Mouse (Mus musculus) liver, embryonic 14.5 days (tissue): ENCODE data around the gene Pnpla2.

Experiments used
- CTCF ChIP-seq: IDR thresholded peaks from 2 replicates; pipeline ENCODE4 v1.5.1; 2016; ENCODE audit warnings: antibody characterized with exemption, low read depth, control low read depth
- EP300 ChIP-seq: IDR thresholded peaks from 2 replicates; pipeline ENCODE4 v1.6.1; 2016; ENCODE audit warnings: antibody characterized with exemption, low read depth

- no peak for TF ChIP-seq CTCF
- TF ChIP-seq EP300, result no peak
Observed at GRCm38 (mm10) chr7:141411667-141412066, 43.3 kb upstream of the Pnpla2 start.
